Mouse (Mus musculus): ENCODE data around the gene Vil1. TPM values are rescaled to one million over a fixed set of nuclear protein-coding genes. Genes with fewer than 3 reads are reported as not detected.

Gene Vil1
- total RNA-seq, 2 experiments from 2014 or later: 0.89 to 0.92 TPM

GRCm38 (mm10) chr1:74452611-74453045 is 43.5 kb downstream of the Vil1 start:
- intact Hi-C loops (cut with DNase I): loop anchor here (2.0 to 10.0 kb wide), 3 partner anchors 60 to 548 kb away; no protein-coding TSS in a partner anchor

GRCm38 (mm10) chr1:74460273-74460672 is 51.1 kb downstream of the Vil1 start:
- DNase-seq (ENCODE audit: extremely low spot score in 1 of 2, low spot score in 2 of 2): peak in 1 of 2 experiments; percentile 55
- intact Hi-C loops (cut with DNase I): loop anchor here (5.0 kb wide), 1 partner anchor 37 kb away; no protein-coding TSS in a partner anchor

More at GRCm38 (mm10) chr1:74452611-74453045, 43.5 kb downstream of the Vil1 start:
- peak; percentile 31 to 49 for DNase-seq (ENCODE audit: extremely low spot score in 1 of 2, low spot score in 2 of 2)

Small RNAs within 50 kb of the gene (microRNA-seq; reads per million reads assigned to microRNA genes)
- 4,646 reads per million, percentile 90 among the genes with 10 or more reads in this experiment for gene Mir26b

Other genes starting within 250 kb of the Vil1 start
- gene Cxcr1, start 214.7 kb upstream of the Vil1 start, total RNA-seq (2021): not detected
- gene Arpc2, start 173.3 kb upstream of the Vil1 start, total RNA-seq (2021): 100 to 1,000 TPM; 316 to 324 TPM
- not detected for gene Gpbar1, start 130.8 kb upstream of the Vil1 start, total RNA-seq (2021)
- gene Aamp, start 124.6 kb upstream of the Vil1 start, total RNA-seq (2021): 100 to 1,000 TPM; 131 to 139 TPM
- 100 to 1,000 TPM; 109 to 124 TPM for gene Pnkd, start 124.4 kb upstream of the Vil1 start, total RNA-seq (2021)
- 10 to 100 TPM; 10.4 to 11.2 TPM for gene Tmbim1, start 103.8 kb upstream of the Vil1 start, total RNA-seq (2021)
- under 1 TPM; 0.41 to 0.45 TPM for gene Catip, start 47.3 kb upstream of the Vil1 start, total RNA-seq (2021)
- 1 to 10 TPM; 1.9 to 2.7 TPM for gene Slc11a1, start 34.2 kb upstream of the Vil1 start, total RNA-seq (2021)
- gene Ctdsp1, start 17.9 kb upstream of the Vil1 start, total RNA-seq (2021): 10 to 100 TPM; 17.8 to 17.9 TPM
- gene Cnot9, start 96.7 kb downstream of the Vil1 start, total RNA-seq (2021): 10 to 100 TPM; 38.6 to 41.1 TPM
- 10 to 100 TPM in 1 of 2 experiments, 1 to 10 TPM in 1; 7.6 to 10.9 TPM for gene Plcd4, start 133.5 kb downstream of the Vil1 start, total RNA-seq (2021)
- 10 to 100 TPM; 24.6 to 25.4 TPM for gene Usp37, start 134.9 kb downstream of the Vil1 start, total RNA-seq (2021)
- gene Zfp142, start 178.9 kb downstream of the Vil1 start, total RNA-seq (2021): 10 to 100 TPM; 24.1 to 25.3 TPM
- 10 to 100 TPM; 21.2 to 23.1 TPM for gene Bcs1l, start 178.9 kb downstream of the Vil1 start, total RNA-seq (2021)
- 10 to 100 TPM; 55.7 to 59.1 TPM for gene Rnf25, start 192.0 kb downstream of the Vil1 start, total RNA-seq (2021)
- gene Stk36, start 192.1 kb downstream of the Vil1 start, total RNA-seq (2021): 1 to 10 TPM; 7.5 to 8.8 TPM

Data from left cerebral cortex, postnatal 10 days (tissue).